Mouse (Mus musculus): ENCODE data around the gene Zbbx.

The Zbbx gene

DNA sequence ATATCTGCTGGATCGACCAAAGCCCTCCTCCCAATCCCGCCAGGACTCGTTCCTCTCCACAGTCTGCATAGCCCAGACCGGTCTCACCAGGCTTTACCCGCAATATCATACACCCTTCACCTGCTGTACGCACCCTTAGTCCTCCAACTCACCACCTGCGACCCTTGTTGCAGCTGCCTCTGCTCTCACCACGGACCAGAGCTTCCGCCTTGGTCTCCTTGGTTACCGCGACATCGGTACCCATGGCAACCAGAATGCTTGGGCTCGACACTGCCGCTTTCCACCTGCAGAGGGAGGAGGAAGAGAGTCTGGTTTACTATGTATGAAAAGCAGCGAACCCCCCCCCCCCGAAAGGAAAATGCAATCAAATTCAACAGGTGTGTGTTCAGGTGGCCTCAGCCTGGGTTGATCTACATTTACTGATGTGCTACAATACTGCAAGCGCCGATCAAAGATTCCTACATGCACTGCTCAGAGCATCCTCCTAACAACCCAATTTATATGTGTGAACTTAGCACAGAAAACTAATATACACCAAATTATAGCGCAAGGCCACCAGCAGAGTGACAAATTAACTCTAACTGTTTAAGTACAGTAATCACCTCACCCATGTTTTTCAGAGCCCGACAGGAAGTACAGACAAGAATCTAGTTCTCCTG lies at the start of gene Zbbx:
Gene Zbbx (minus strand): TSS at position 197 of the 659 bp plus-strand sequence.
- no peak for DNase-seq (ENCODE audit: low read depth, low spot score)

DNA sequence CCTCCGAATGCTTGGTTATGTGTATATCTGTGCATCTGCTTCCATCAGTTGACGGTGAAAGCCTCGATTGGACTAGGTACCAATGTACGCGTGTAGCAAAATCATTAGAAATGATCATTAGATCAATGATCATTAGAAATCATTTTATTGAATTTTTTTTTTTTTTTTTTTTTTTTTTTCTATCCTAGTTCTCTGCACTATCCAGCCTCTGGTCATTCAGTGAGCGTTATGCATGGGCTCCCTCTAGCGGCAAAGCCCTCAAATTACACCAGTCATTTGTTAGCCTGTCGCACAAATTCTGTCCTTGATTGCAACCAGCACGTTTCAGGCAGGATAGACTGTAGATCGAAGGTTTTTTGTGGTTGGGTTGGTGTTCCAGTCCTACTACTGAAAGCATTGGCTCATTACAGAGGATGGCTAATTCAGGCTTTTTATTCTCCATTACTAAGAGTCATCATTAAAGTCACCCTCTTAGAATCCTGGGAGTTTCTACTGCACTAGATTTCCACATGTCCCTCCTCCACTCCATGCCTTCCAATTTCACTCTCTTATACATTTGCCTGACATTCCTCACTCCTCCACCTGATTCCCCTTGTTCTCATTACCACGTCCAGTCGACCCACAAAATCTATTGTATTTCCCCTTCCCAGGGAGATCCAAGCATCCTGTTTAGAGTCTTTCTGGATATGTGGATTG lies 38.1 kb upstream of the Zbbx start:
- no peak for DNase-seq (ENCODE audit: low read depth, low spot score)

DNA sequence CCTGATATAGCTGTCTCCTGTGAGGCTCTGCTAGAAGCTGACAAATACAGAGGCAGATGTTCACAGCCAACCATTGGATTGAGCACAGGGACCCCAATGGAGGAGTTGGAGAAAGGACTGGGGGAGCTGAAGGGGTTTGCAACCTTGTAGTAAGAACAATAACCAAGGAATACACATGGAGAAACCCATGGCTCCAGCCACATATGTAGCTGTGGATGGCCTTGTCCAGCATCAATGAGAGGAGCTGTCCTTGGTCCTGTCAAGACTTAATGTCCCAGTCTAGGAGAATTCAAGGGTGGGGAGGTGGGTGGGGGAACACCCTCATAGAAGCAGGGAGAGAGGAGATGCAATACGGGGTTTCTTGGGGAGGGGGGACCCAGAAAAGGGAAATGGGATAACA lies 17.8 kb upstream of the Zbbx start:
- DNase-seq (ENCODE audit: low read depth, low spot score), result no peak

DNA sequence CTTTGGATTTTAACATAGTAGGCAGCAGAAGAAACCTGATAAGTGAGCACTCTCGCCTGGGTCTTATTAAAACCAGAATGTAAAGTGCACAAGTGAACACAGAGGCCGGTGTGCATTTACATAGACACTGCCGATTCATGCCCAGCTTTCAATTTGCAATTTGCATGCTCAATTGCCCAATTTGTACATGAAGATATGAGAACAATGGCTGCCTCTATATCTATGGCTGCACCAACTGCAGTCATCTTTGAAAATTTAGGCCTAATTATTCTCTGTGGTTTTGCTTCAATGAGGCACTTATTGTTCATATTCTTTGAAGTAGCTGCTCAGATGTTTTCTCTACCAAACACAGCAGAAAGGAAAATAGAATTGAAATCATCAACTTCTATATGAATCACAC lies 23.0 kb downstream of the Zbbx start:
- DNase-seq (ENCODE audit: low read depth, low spot score), result no peak

DNA sequence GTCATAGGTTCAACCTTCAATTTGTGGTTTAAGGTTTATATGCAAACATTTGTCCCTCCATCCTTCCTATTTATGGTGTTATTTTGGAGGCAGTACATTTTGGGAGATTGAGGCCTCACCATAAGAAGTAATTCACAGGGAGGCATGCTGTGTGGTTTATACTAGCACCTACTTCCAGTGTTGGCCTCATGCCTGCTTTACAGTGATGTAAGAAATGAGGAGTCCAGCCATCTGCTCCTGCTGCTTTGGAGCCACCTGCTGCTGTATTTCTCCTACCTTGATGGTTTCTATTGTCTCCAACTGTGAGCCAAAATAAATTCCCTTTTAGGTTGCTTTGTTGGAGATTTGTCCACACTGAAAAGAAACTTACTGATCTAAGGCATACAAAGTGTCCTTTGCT lies 60.0 kb downstream of the Zbbx start:
- DNase-seq (ENCODE audit: low read depth, low spot score), result no peak

DNA sequence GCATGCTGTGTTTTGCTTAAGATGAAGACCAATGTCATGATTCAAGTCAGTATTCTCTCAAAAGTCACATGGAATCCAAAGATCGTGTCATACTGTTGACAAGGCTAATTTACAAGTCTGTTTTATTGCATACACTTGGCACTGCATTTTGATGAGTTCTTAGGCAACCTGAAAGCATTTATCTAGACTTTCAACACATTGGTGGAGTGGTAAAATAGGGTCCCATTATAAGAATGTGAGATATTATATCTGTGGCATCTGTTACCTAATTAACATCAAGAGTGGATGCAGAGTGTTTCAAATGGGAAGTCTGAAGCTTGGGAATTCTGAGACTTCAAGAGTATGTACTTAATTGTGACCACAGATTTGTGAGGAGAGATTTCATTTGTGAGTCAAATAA lies 79.1 kb downstream of the Zbbx start:
- no peak for DNase-seq (ENCODE audit: low read depth, low spot score)

DNA sequence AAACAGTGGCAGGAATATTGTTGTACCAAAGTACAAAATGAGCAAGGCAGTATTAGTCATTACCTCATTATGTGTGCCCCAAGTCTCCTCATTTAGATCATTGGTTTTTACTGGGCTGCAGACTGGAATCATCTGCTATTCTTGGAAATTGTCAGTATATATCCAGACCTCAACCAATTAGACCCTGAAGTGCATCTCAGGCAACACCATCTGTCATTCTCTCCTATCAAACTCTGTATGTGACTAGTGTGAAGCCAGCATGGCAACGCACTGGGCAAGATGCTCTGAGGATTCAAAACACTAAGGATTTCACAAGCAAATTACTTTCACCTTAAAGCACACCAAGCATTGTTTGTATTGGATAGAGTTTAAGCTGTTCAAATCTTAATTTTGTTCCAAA lies 85.9 kb downstream of the Zbbx start:
- DNase-seq (ENCODE audit: low read depth, low spot score), result no peak

DNA sequence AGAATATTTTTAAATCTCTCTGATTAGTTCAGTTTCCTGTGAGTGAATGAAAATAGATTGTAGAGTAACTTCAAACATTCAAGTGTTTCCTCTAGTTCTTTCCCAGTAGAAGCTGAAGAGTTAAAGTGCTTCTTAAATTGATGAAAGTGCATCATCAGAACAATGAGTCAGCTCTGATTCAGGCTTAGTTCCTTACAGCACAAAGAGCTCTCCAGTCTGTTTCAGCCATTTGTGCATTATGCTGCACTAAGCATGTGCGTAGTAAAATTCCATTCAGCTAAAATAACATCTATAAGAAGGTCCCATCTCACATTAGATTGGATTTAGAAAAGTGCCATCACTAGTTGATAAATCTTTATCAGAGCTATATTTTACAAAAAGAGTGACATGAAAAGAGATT lies 155.1 kb downstream of the Zbbx start:
- DNase-seq (ENCODE audit: low read depth, low spot score), result no peak
